Mouse (Mus musculus) lung, postnatal 4 days (tissue): ENCODE measurements around the gene Alg12.

Experiments used
- DNase-seq, 2 experiments: peaks; one replicate each; pipeline ENCODE4 v3.0.0; 2021

The Alg12 gene

GRCm38 (mm10) chr15:88854969-88855830, 36.1 kb upstream of the Alg12 start:
- DNase-seq = peak; percentile 59 to 70

- DNase-seq = no peak
Measured at GRCm38 (mm10) chr15:88854119-88854968, 35.2 kb upstream of the Alg12 start.

- no peak for DNase-seq
Measured at GRCm38 (mm10) chr15:88853106-88853505, 34.0 kb upstream of the Alg12 start.

GRCm38 (mm10) chr15:88851507-88852149, 32.5 kb upstream of the Alg12 start:
- DNase-seq = peak; percentile 74 to 91

GRCm38 (mm10) chr15:88851076-88851475, 32.0 kb upstream of the Alg12 start:
- DNase-seq = no peak

- DNase-seq = peak; percentile 83 to 92
Measured at GRCm38 (mm10) chr15:88850146-88850826, 31.2 kb upstream of the Alg12 start.

GRCm38 (mm10) chr15:88849621-88850020, 30.5 kb upstream of the Alg12 start:
- no peak for DNase-seq

- DNase-seq = no peak
Measured at GRCm38 (mm10) chr15:88848661-88849060, 29.5 kb upstream of the Alg12 start.

- no peak for DNase-seq
Measured at GRCm38 (mm10) chr15:88844966-88845365, 25.8 kb upstream of the Alg12 start.

GRCm38 (mm10) chr15:88843486-88844097, 24.5 kb upstream of the Alg12 start:
- DNase-seq = peak in 1 of 2 experiments; percentile 63

GRCm38 (mm10) chr15:88842300-88842673, 23.2 kb upstream of the Alg12 start:
- DNase-seq = no peak

GRCm38 (mm10) chr15:88841580-88842299, 22.6 kb upstream of the Alg12 start:
- DNase-seq = no peak

GRCm38 (mm10) chr15:88841160-88841559, 22.0 kb upstream of the Alg12 start:
- no peak for DNase-seq

GRCm38 (mm10) chr15:88840126-88840525, 21.0 kb upstream of the Alg12 start:
- peak; percentile 68 to 88 for DNase-seq

- DNase-seq = peak; percentile 59 to 86
Measured at GRCm38 (mm10) chr15:88839271-88839670, 20.2 kb upstream of the Alg12 start.

GRCm38 (mm10) chr15:88837977-88838376, 18.9 kb upstream of the Alg12 start:
- peak; percentile 53 to 70 for DNase-seq

- peak; percentile 78 to 87 for DNase-seq
Measured at GRCm38 (mm10) chr15:88837199-88837932, 18.2 kb upstream of the Alg12 start.

GRCm38 (mm10) chr15:88836571-88836970, 17.5 kb upstream of the Alg12 start:
- no peak for DNase-seq

GRCm38 (mm10) chr15:88836031-88836430, 16.9 kb upstream of the Alg12 start:
- peak in 1 of 2 experiments; percentile 32 for DNase-seq

- no peak for DNase-seq
Measured at GRCm38 (mm10) chr15:88832536-88832935, 13.4 kb upstream of the Alg12 start.

GRCm38 (mm10) chr15:88831482-88831881, 12.4 kb upstream of the Alg12 start:
- peak; percentile 67 to 77 for DNase-seq
